Mouse (Mus musculus) layer of hippocampus, adult 2 months (tissue): Measurements from ENCODE around the gene Igf2bp3. TPM values are rescaled to one million over a fixed set of nuclear protein-coding genes. Genes with fewer than 3 reads are reported as not detected.

Source experiments
- DNase-seq, 2 experiments: peaks; one replicate each; pipeline ENCODE4 v3.0.0; 2022; ENCODE audit warnings: low spot score in 2 of 2
- H3K27ac ChIP-seq: fragments of 200-600 bp; 2 replicates; pipeline ENCODE4 v1.8.1; 2022
- H3K4me3 ChIP-seq: fragments of 200-600 bp; 2 replicates; pipeline ENCODE4 v1.8.1; 2022; ENCODE audit warnings: mild to moderate bottlenecking
- CTCF ChIP-seq: fragments of 200-600 bp; conservative IDR thresholded peaks from 2 replicates; pipeline ENCODE4 v1.8.1; 2022; ENCODE audit warnings: antibody characterized with exemption, mild to moderate bottlenecking, moderate library complexity
- total RNA-seq, 2 experiments: library from RNA; stranded (reverse); gene quantifications; 2 replicates each; pipeline ENCODE4 v1.2.3; 2021

Igf2bp3 gene
- total RNA-seq, 2 experiments from 2014 or later, result not detected

GRCm38 (mm10) chr6:49215748-49216585 lies 1.2 kb upstream of the Igf2bp3 start:
- H3K27ac ChIP-seq, result no peak overlapping the region
- H3K4me3 ChIP-seq, result no peak overlapping the region
- DNase-seq, result no peak
- TF ChIP-seq CTCF, result no peak

- no peak for DNase-seq
- Histone ChIP-seq H3K4me3 (peak overlapping the region; percentile 31), H3K27ac (no peak overlapping the region)
- no peak for TF ChIP-seq CTCF
These were observed 450 bp downstream of the Igf2bp3 start for GRCm38 (mm10) chr6:49214086-49214927.

DNA sequence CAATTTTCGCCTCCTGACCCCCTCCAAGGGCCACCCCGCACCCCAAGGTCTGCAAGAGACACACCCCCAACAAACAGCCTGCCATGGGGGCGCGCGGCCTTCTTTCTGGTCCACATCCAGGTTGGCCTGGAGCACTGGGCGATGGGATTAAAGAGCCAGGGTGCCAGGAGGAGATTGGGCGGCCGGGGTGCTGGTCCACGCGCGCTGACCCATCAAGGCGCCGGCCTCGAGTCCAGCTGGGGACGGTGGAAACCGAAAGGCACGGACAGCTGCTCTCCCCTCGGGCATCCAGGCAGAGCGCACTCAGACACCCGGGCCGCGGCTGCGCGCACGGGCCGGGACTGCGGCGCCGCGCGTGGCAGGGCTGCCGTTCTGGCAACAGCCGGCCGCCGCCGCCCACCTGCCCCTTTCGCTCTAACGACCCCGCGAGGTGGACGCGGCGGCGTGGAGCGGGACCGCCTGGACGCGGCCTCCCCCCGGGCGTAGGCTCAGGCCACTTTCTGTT lies 1.1 kb downstream of the Igf2bp3 start:
- no peak overlapping the region for H3K27ac ChIP-seq
- DNase-seq, result no peak
- H3K4me3 ChIP-seq, result peak overlapping the region; percentile 31
- TF ChIP-seq CTCF, result no peak

GRCm38 (mm10) chr6:49212931-49213580 lies 1.7 kb downstream of the Igf2bp3 start:
- DNase-seq, result no peak
- H3K27ac ChIP-seq, result no peak overlapping the region
- no peak overlapping the region for H3K4me3 ChIP-seq
- TF ChIP-seq CTCF, result no peak

DNA sequence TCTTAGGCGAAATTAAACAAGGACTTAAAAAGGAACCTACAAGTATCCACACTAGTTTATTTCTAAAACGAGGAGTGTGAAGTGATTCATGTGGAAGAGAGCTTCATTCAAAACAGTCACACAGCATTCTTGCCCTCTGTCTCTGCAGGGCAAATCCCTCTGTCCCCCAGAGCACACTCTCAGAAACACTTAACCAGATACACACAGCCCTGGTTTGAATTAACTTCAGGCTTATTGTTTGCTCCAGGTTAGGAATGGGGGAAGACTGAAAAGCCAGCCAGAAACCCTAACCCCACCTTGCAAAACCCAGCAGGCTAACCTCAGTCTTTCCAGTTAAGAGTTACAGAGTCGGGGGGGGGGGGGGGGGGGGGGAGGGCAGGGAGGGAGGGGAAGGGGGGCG lies 2.6 kb downstream of the Igf2bp3 start:
- H3K4me3 ChIP-seq, result no peak overlapping the region
- DNase-seq, result no peak
- no peak for TF ChIP-seq CTCF
- H3K27ac ChIP-seq, result no peak overlapping the region

- TF ChIP-seq CTCF, result no peak
- no peak overlapping the region for H3K27ac ChIP-seq
- H3K4me3 ChIP-seq, result no peak overlapping the region
- no peak for DNase-seq
These were observed 3.2 kb downstream of the Igf2bp3 start for GRCm38 (mm10) chr6:49211596-49211995.

GRCm38 (mm10) chr6:49209881-49210854 lies 4.6 kb downstream of the Igf2bp3 start:
- no peak for TF ChIP-seq CTCF
- H3K4me3 ChIP-seq, result no peak overlapping the region
- H3K27ac ChIP-seq, result no peak overlapping the region
- DNase-seq, result no peak

- DNase-seq, result no peak
- TF ChIP-seq CTCF, result no peak
- no peak overlapping the region for H3K4me3 ChIP-seq
- H3K27ac ChIP-seq, result no peak overlapping the region
These were observed 5.8 kb downstream of the Igf2bp3 start for GRCm38 (mm10) chr6:49208935-49209334.

GRCm38 (mm10) chr6:49208297-49208930 lies 6.3 kb downstream of the Igf2bp3 start:
- TF ChIP-seq CTCF, result peak; percentile 69

DNA sequence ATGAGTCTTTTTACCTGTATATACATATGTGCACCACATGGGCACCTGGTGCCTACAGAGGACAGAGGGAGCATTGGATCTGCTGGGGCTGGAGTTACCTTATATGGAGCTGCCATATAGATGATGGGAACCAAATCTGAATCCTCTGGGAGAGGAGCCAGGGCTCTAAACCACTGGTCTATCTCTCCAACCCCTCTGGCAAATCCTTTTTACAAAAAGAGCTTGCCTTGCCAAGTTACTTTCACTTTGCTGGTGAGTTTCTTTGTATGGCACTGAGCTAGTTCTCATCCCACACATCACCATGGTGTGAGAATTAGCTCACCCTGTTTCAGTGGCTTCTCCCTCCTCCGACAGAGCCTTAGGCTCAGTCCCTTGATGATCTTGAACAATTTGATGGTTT lies 8.3 kb downstream of the Igf2bp3 start:
- no peak for DNase-seq
- H3K27ac ChIP-seq, result no peak overlapping the region
- no peak for TF ChIP-seq CTCF
- no peak overlapping the region for H3K4me3 ChIP-seq

More at GRCm38 (mm10) chr6:49208297-49208930, 6.3 kb downstream of the Igf2bp3 start:
- H3K4me3 ChIP-seq, result no peak overlapping the region
- no peak for DNase-seq
- H3K27ac ChIP-seq, result no peak overlapping the region

DNA sequence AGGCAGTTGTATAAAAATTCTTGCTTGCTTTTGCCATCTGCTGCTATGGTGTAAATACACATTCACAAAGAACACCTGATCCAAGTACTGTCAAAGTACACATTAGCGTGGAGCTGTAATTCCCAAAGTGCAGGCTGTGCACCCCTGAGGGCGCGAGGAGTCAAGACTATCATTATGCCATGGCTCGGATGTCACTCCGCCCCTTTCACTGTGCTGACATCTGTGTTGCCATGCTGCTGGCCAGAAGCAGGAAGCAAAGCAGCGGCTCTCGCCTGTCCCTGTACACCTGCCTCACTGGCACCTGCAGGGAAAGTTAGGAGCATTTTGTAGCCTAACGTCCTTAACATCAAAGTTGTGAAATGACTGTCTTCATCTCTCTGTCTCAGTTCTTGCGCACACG lies 19.6 kb downstream of the Igf2bp3 start:
- Histone ChIP-seq H3K27ac (no peak overlapping the region), H3K4me3 (no peak overlapping the region)
- DNase-seq, result no peak
- no peak for TF ChIP-seq CTCF
